Mouse (Mus musculus): ENCODE measurements around the gene Acad12.
"Not testable (repeated sequence)": the region's sequence is repeated elsewhere in the genome, so short reads cannot be mapped to it uniquely, and the experiment has no call there.

Gene Acad12

DNA sequence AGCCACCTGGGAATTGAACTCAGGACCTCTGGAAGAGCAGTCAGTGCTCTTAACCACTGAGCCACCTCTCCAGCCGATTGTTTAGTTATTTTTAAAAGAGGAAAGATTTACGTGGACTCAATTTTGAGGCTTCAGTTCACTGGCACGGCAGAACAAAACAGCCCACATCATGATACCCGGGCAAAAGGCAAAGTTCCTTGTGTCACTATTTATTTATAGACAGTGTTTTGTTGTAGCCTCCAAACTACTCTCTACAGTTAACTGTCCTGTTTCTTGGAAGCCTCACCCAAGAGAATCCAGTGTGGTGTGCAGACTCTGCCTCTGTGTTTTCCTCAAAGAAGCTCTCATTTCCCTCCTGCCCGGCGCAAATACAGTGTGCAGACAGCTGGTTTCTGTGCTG, 6.7 kb downstream of the Acad12 start:
- in situ Hi-C loops (cut with MseI, MboI), result no loop called here

DNA sequence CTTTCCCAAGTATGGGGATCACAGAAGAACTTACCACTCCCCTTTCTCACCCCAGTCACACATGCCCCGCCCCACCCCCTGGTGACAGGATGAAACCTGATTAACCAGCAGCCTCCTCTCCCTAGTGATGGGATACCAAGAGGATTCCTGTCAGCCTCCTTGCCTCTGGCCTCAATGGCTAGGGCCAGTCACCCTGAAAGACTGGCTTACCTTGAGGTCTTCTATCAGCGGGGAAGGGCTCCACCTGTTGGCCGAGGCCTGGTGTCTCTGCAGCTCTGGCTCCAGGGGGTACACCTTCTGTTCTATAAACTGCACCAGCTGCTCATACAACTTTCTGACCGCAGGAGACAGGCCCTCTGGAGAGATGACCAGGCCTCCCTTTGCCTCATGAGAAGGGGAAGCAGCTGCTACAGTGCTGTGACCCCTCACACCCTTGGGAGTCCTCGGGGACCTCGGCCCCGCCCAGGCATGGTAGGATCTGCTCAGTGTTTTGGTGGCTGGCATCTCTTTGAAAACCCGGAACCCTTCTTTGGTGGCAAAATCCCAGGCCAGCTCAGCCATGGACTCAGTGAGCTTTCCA, 9.1 kb downstream of the Acad12 start:
- in situ Hi-C loops (cut with MseI, MboI), result not testable (repeated sequence)

DNA sequence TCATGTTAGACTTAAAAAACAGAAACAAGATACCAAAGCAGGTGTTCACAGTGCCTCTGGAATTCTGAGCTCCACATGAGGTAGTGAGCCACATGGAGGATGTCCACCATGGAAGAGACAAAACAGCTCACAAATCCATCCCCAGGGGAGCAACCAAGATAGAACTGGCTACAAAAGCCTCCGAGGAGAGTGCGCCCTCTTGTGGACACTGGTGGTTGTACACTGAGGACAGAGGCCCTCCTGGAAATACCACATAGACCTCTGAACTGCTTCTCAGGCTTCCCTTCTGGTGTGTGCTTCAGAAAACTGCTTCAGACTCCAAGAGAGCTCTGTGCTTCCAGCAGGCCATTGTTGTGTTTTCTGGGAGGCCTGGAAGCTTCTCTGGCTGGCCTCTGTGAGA, 12.6 kb downstream of the Acad12 start:
- in situ Hi-C loops (cut with MseI, MboI), result no loop called here

DNA sequence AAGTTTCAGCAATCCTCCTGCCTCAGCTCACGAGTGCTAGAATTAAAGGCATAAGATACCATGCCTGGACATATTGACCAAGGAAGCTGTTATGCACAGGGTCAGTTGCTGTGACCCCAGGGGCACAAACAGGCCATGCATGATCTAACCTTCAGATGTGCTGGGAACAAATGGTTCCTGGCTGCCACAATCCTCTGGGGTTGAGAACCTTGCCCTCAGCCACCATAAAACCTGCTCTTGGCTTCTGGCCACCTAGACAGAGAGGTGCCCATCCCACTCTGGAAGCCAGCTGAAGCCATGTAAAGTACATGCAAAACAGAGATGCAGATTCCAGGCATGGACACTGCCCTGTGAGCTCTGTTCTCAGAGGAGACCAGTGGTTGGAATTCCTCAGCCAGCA, 14.9 kb downstream of the Acad12 start:
- in situ Hi-C loops (cut with MseI, MboI), result loop anchor here in 1 of 2 experiments (5.0 kb wide), 1 partner anchor 37 kb away; no protein-coding TSS in a partner anchor

DNA sequence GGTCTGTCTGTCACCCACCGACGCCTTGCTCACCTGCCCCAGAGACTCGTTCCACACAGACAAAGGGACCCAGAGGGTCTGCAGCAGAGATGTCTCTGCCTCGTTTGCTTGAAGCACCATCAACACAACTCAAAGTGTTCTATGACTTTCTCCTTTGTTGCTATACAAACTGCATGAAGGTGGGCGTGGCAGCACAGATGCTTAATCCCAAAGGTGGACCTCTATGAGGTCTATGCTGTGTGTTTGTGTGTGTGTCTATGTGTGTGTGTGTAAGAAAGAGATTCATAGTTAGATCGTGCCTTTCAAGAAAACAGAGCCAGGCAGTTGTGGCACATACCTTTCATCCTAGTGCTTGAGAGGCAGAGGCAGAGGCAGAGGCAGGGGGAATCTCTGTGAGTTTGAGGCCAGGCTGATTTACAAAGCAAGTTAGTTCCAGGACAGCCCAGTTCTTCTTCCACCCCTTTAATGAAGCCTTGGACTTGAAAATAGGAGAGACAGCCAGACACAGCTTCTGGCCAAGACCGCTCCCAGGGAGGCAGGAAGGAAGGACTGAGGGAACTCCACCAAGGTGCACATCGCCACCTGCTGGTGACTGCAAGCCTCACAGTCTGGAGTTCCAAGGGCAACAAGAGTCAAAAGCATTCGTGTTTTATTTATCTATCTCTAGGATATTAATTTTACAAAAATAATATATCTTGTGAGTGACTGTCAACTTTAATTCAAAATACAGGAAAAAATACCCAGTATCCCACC, 17.0 kb downstream of the Acad12 start:
- in situ Hi-C loops (cut with MseI, MboI), result loop anchor here in 1 of 2 experiments (5.0 kb wide), 1 partner anchor 34 kb away; no protein-coding TSS in a partner anchor

DNA sequence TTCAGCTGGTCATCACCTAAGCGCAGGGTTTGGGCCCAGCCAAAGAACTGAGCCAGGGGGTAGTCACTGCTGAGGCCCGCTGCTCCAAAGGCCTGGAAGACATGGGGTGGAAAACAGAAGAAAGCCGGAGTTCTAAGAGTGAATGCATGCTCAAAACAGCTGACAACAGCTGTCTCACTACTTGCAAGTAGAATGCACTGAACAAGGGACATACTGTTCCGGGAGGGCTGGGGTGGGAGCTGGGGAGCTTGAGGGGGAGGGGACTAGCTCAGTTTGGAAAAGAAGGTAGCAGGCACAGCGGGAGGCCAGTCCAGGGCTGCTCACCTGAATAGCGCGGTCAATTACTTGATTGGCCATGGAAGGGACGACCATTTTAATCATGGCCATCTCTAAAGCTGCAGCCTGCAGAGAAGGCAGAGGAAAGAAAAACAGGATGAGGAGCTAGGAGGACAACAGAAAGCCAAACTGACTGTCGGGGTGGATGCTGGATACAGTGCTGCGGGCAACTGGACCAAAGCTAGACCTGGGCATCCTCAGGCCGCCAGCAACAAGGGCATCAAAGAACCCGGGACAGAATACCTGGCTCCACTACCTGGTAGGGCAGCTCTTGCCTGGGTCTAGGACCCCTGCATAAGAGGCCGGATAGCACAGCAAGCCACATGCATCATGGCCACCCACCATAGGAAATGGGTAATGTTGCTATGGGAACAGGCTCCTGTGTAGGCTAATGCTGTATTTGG, 19.7 kb downstream of the Acad12 start:
- in situ Hi-C loops (cut with MseI, MboI), result no loop called here

DNA sequence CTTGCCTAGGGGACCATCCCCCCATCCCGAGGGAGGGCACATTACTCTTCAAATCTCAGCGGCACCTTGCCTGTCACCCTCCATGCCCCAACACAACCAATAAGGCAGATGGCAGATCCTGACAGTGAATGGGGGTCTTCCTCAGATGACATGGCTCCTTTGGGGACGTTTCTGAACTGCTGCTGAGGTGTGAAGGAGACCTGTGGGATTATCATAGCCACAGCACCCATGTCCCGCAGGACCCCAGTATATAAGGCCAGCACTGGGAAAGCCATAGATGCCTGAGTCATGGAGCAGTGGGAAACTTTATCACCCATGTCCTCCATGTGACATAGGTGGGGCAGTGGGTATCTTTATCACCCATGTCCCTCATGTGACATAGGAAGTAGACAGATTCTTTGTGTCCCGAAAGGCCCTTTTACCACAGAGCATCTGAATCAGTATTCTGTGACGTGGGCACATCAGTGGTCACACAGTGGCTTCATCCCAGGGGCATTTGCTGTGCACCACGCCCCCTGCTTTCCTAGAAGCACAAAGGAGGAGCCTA, 20.7 kb downstream of the Acad12 start:
- in situ Hi-C loops (cut with MseI, MboI), result no loop called here

DNA sequence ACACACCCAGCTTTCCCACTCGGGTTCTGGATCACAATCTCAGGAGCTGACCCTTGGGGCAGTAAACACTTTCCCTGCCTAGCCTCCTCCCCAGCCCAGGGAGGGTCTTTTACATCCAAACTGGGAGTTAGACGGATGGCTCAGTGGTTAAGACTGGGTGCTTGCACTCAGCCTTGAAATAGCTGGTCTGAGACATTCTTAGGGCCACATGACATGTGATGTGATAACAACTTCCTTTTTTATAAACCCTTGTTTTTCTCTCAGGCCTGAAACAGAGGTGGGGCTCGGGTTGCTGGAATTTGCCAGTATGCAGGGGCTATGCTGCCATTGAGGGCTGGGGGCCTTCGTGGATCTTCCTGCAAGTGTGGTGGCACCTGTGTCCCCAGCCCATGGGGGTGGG, 21.4 kb downstream of the Acad12 start:
- in situ Hi-C loops (cut with MseI, MboI), result no loop called here

DNA sequence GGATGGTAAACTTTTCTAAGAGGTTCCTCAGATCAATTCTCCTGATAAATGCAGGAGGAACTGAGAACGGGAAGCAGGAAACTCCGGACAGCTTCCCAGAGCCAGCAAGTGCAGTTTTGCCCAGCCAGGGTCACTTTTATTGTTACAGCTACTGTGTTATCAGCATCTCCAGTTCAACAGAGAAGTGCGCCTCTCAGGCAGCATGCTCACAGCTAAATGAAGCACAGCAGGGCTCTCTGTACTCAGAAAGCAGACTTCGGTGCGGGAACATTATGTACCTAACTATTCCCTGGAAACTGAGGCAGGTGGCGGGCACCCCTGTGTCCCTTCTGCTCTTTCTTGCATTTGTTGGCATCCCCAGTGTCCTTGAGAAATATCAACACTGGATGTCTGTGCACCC, 22.5 kb downstream of the Acad12 start:
- in situ Hi-C loops (cut with MseI, MboI), result no loop called here

DNA sequence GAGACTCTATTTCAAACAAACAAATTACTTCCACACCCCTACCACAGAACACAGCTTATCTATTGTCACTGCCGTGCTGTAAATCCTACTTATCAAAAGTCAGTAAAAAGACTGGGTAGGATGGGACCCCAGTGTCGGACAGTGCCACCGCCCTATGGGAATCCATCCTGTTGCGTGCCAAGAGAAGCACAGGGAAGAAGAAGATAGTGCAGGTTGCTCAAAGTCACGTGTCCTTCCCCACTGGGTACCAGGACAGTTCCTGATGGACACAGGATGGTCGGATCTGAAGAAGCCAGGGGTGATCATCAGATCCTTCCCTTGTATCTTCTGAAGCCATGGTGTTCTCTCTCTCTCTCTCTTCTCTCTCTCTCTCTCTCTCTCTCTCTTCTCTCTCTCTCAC, 23.0 kb downstream of the Acad12 start:
- in situ Hi-C loops (cut with MseI, MboI), result no loop called here

DNA sequence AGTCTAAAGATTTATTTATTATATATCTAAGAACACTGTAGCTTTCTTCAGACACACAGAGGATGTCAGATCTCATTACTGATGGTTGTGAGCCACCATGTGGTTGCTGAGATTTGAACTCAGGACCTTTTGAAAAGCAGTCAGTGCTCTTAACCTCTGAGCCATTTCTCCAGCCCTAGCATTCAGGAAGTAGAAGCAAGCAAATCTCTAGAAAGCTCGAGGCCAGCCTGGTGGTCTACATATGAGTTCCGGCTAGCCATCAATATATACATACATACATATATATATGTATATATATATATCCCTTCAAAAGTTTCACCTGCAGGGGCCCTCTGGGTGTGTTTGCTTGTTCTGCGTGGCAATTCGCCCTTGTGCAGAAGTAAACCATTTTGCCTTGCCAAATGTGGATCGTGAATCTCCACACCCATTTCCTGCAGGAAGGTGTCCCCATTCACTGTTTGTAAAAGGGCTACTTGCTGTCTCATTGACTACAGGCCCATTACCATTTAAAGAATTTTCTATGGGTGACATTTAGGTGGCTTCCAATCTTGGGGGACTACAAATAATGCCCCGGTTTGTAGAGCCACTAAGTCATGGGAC, 23.9 kb downstream of the Acad12 start:
- in situ Hi-C loops (cut with MseI, MboI), result loop anchor here in 1 of 2 experiments (5.0 kb wide), 1 partner anchor 38 kb away; no protein-coding TSS in a partner anchor

DNA sequence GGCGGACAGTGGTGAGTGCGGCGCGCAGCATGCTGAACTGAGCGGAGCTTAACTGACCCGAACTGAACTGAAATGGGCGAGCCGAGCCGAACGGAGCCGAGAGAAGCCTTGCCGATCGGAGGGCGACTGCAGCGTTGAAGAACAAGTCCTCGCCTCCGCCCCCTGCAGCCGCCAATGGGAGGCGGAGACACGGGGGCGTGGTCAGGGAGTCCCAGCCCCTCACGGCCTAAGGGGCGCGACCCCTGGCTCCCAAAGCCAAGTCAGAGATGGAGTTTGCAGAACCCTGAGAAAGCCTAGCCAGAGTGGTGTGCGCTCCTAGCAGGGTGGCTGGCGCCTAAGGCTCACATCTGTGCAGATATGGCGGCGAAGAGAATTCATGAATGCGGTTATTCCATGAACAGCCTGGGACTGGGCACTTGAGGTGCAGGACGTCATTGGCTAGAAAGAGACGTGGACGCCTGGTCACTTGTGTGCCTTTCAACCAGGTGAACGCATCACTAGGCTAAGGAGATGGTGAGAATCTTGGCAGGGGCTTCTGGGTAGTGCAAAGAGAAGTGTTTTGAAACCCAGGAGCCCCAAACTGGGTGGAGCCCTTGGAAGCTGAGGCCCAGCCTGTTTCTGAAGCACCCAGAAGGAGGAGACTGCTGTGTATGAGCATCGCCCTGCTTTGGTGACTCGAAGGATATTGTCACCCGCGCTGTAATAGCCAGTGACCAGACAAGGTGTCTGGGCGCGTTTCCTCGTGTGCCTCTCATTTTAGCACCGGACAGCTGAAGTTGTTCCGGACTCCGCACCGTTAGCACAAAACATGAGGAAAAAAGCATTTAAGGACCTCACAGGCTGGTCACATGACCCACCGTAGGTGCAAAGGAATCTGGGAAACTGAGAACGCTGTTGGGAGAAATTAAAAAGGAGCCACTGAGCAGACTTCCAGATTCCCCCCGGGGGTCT, 25.0 kb downstream of the Acad12 start, which contains the start of gene Aldh2:
TSS of gene Aldh2 (minus strand) at position 374 of the 951 bp plus-strand sequence.
- in situ Hi-C loops (cut with MseI, MboI), result loop anchor here in 1 of 2 experiments (5.0 kb wide), 1 partner anchor 36 kb away; no protein-coding TSS in a partner anchor

DNA sequence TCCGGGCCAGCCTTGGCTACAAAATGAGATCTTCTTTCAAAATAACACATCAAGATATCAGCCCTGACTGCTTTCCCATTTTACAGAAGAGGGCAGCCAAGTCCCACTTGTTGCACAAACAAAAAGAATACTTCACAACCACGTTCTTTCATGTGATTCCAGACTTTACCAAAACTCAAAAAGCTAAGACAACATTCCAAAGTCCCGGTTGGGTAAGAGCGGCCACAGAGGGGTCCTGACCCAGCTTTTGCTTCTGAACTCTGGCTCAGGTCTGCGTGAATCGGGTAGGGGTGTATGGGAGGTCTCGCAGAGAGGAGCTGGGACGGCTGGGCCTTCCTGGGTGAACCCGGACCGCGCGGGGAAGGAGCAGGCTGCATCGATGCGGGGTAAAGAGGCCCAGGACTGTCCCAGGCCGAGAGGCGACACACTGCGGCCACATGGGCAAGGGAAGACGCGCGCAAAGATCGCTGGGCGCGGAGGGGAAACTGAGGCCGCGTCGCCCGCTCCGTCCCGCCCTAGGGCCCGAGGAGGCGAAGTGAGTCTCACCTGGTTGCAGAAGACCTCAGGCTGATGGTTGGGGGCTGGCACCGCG, 25.8 kb downstream of the Acad12 start:
- in situ Hi-C loops (cut with MseI, MboI), result loop anchor here in 1 of 2 experiments (5.0 kb wide), 1 partner anchor 36 kb away; no protein-coding TSS in a partner anchor

DNA sequence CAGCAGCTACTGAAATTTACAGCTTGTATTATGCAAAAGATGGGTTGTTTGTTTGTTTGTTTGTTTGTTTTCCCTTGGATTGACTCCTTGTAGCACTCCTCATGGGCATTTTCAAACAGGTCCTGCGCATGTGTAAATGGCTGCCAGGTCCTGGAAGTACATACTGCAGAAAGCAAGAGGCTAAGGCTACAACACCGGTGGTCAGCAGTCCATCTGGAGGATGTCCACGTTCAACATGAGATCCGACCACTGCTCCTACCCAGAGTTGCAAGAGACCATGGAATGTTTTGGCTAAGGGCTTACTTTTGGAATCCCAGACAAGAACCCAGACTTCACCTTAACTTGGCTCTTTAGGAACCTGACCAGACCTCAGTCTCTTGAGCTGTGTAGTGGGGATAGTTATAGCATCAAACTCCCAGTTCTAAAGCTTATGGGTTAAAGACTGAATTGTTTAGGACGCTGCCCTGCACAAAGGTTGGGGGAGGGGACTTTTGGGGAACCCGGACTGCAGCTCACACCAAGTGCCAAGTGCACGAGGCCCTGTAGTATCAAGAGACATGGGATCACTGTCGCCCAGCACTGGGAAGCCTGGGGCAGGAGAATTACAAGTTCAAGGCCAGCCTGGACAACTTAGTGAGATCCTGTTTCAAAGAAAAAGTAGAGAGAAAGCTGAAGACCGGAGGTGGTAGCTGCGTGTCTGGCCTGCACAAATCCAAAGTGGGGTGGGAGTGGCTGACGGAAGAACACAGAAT, 26.5 kb downstream of the Acad12 start:
- in situ Hi-C loops (cut with MseI, MboI), result loop anchor here in 1 of 2 experiments (5.0 kb wide), 1 partner anchor 35 kb away; no protein-coding TSS in a partner anchor

DNA sequence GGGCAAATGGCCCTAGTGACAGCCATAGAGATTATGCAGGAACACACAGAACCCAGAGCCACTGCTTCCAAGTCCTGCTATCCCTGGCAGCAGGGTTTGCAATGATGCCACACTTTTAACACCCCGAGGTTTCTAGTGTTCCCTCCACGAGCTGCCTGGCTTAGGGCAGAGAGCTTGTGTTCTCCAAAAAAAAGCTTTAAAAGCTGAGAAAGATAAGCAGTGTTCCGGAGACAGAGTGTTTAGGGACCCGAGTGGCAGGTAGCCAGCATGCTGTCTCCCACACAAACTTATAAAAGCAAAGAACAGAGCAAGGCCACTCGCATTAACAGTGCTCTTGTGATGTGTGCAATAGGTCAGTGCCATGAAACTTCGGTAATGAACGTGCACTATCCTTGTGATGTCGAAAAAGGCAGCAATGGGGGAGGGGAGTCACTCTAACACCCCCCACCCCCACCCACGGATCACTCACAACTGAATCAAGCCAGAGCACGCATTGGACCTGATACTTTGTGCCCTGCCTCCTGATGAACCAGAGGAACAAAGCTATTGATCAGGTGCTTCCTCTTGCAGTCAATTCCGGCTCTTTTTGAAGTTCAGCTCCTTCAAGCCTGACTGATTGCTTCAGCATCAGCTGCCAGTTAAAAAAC, 27.2 kb downstream of the Acad12 start:
- in situ Hi-C loops (cut with MseI, MboI), result loop anchor here in 1 of 2 experiments (5.0 kb wide), 1 partner anchor 34 kb away; no protein-coding TSS in a partner anchor

DNA sequence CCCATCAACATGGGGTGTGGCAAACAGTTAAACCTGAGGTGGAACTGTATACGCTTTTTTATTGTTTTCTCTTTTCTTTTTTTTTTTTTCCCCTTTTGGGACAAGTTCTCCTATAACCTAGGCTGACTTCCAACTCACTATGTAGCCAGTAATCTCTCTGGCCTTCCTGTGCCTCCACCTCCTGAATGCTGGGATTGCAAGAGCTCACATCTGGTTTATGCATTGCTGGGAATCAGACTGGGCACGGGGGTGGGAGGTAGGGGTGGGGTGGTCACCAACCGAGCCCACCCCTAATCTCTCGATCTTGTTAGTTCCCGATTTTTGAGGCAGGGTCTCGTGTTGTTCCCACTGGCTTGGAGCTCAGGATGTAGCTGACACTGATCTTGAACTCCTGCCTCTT, 28.8 kb downstream of the Acad12 start:
- in situ Hi-C loops (cut with MseI, MboI), result loop anchor here in 1 of 2 experiments (5.0 kb wide), 1 partner anchor 33 kb away; no protein-coding TSS in a partner anchor

DNA sequence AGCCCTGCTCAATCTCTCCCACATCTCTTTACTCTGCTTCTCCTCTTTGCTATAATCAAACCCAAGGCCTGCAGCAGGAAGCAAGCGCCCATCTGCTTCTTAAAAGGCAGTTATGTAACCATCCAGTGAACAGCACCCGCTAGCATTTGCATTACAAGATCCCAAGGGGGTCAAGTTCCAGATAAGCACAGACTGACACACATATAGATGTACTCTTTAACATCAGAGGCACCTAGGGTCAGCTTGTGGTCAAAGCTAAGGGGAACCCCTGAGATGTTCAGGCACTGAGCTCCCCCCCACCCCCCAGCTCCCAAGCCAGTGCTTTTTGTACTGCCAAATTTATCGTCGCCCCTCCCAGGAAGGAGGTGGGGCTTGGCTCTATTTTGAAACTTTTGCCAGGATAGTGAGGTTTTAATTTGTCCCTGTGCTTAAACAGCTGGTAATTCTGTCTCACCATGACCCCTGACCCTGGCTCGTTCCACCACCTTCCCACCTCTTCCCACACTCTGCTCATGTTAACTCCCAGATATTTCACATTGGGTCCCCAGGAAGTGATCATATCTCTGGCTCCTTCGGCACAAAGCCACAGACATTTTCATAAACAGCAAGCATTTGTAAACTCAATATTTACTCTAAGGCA, 32.2 kb downstream of the Acad12 start:
- in situ Hi-C loops (cut with MseI, MboI), result no loop called here

DNA sequence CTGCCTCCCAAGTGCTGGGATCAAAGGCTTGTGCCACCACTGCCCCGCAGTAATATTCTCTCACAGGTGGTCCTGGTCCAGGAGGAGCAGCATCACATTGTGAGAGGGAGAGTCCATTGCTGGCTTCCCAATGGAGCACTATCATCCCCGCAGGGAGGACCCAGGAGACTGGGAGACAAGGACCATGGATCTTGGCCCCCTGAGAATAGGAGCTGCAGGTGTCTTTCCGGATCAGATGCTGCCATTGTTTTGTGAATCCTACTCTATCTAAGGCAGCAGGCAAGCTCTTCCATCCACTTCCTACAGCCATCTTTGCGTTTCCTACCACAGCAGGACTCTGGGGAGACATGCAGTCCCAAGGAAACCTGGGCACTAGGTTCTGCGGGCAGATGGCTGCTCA, 33.0 kb downstream of the Acad12 start:
- in situ Hi-C loops (cut with MseI, MboI), result no loop called here

All from mouse trophoblast stem cell (cell line).